Mouse (Mus musculus) intestine, embryonic 15.5 days (tissue): ENCODE measurements at regions not wholly inside any gene's neighbourhood (a gene's known extent, or its start where the extent isn't known, plus 50 kb on each side); places are given as distances from the start of the nearest gene placed in this dataset.
"Not testable (repeated sequence)": the region's sequence is repeated elsewhere in the genome, so short reads cannot be mapped to it uniquely, and the experiment has no call there.

ENCODE experiments used
- ATAC-seq: fragments of 200-750 bp; cut with Nextera tagmentation; 2 replicates; pipeline ENCODE4 v1.8.0; 2017; ENCODE audit warnings: moderate TSS enrichment, moderate library complexity
- H3K27ac ChIP-seq: fragments of 300-500 bp; sonication (generic); 2 replicates; pipeline ENCODE4 v1.5.1; 2015; ENCODE audit warnings: mild to moderate bottlenecking, inconsistent platforms
- H3K27me3 ChIP-seq: fragments of 300-500 bp; sonication (generic); replicated peaks from 2 replicates; pipeline ENCODE4 v1.6.1; 2015; ENCODE audit warnings: inconsistent platforms
- H3K36me3 ChIP-seq: fragments of 300-500 bp; sonication (generic); 2 replicates; pipeline ENCODE4 v1.6.1; 2015; ENCODE audit warnings: inconsistent platforms
- H3K4me1 ChIP-seq: fragments of 300-500 bp; sonication (generic); replicated peaks from 2 replicates; pipeline ENCODE4 v1.6.1; 2015; ENCODE audit warnings: inconsistent platforms
- H3K4me2 ChIP-seq: fragments of 300-500 bp; sonication (generic); replicated peaks from 2 replicates; pipeline ENCODE4 v1.6.1; 2015; ENCODE audit warnings: mild to moderate bottlenecking, inconsistent platforms
- H3K4me3 ChIP-seq: fragments of 300-500 bp; sonication (generic); replicated peaks from 2 replicates; pipeline ENCODE4 v1.5.1; 2015; ENCODE audit warnings: inconsistent platforms
- H3K9ac ChIP-seq: fragments of 300-500 bp; sonication (generic); 2 replicates; pipeline ENCODE4 v1.6.1; 2015; ENCODE audit warnings: inconsistent platforms
- H3K9me3 ChIP-seq: fragments of 300-500 bp; sonication (generic); 2 replicates; pipeline ENCODE4 v1.6.1; 2016; ENCODE audit warnings: inconsistent platforms
- WGBS: fragments of 180-500 bp; shearing (Covaris S2); methylation state at CpG from one replicate; pipeline ENCODE4 v1.1.7; 2015; 5-methylcytosine and 5-hydroxymethylcytosine counted together

GRCm38 (mm10) chr2:67107274-67107673 lies 306.3 kb upstream of the Gm21830 start:
- Histone ChIP-seq H3K27ac (no peak overlapping the region), H3K27me3 (no peaks in the 10 kb centered on the region), H3K4me1 (no peaks in the 10 kb centered on the region), H3K4me3 (no peak overlapping the region), H3K9me3 (no peaks in the 10 kb centered on the region), H3K36me3 (no peaks in the 10 kb centered on the region), H3K4me2 (no peak overlapping the region), H3K9ac (no peak overlapping the region)
- no peak for ATAC-seq

- not testable (repeated sequence) for H3K4me3 ChIP-seq, H3K36me3 ChIP-seq, H3K4me1 ChIP-seq, H3K4me2 ChIP-seq, ATAC-seq, H3K27ac ChIP-seq, H3K9ac ChIP-seq, H3K9me3 ChIP-seq, H3K27me3 ChIP-seq
- 88% methylated on average over 4 of the region's 16 CpGs for WGBS
Measured at GRCm38 (mm10) chr2:67089418-67089817, 304.7 kb upstream of the Scn7a start.

- ATAC-seq: peak; percentile 34; the same call in 1 of the 2 replicates
- 46% methylated on average over 1 of the region's 1 CpGs for WGBS
Measured at GRCm38 (mm10) chr2:67068944-67069343, 284.2 kb upstream of the Scn7a start.

More at GRCm38 (mm10) chr2:67068944-67069343, 284.2 kb upstream of the Scn7a start:
- no peak overlapping the region for H3K4me2 ChIP-seq
- H3K27me3 ChIP-seq: no peaks in the 10 kb centered on the region
- H3K36me3 ChIP-seq: no peaks in the 10 kb centered on the region
- H3K27ac ChIP-seq: no peak overlapping the region
- no peak overlapping the region for H3K4me3 ChIP-seq
- no peaks in the 10 kb centered on the region for H3K4me1 ChIP-seq
- H3K9ac ChIP-seq: no peak overlapping the region
- no peaks in the 10 kb centered on the region for H3K9me3 ChIP-seq
